Comparison of ENCODE assay signal across 23 mouse cellular contexts in the genomic region with DNA sequence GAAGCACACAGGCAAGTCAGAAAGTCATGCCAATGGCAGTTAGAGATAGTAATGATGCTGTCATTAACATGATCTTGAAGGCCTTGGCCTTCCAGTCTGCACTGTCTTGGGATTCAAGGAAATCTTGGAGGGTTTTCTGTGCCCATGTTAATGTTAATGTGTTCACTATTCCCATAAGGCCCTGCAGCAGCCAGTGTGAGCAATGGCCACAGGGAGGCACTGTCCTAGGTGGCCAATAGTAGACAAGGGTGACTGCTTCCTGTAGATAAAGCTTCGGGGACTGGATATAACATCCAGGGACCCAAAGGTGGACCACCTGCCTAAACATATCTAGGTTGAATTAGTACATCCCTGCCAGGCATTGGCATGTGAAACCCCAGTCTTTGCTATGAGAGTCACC. TPM values are rescaled to one million over a fixed set of nuclear protein-coding genes. Genes with fewer than 3 reads are reported as not detected.
DNase-seq lines count a peak whose midpoint lies in the region; ATAC-seq and TF ChIP-seq lines count a peak whose summit lies in the region.
"Had no signal": no experiment of that assay in that cellular context is flagged by ENCODE, and none has a peak within 500 bp of the region (broad histone marks: within the 10 kb centered on the region; RNA-seq: fewer than 3 reads in every experiment).

No protein-coding gene starts in this region.

- TF ChIP-seq CTCF in gastrocnemius, adult 2 months (IDR thresholded peaks at IDR 0.05): peak; percentile 31; the same call in 1 of the 2 replicates
- peak; percentile 55 for TF ChIP-seq CTCF in liver, embryonic 14.5 days (IDR thresholded peaks at IDR 0.05; ENCODE audit: low read depth)
- TF ChIP-seq CTCF in MEL (IDR thresholded peaks at IDR 0.05 in 2 of 3, conservative IDR thresholded peaks at IDR 0.05 in 1 of 3; ENCODE audit: control insufficient read depth in 1 of 3, insufficient read depth in 1 of 3, low read depth in 2 of 3, low read length in 3 of 3, poor library complexity in 1 of 3, severe bottlenecking in 1 of 3): peak; percentile 28 to 46 (median 32)

- TF ChIP-seq EP300 in liver, embryonic 14.5 days (IDR thresholded peaks at IDR 0.05; ENCODE audit: low read depth): no peak
- TF ChIP-seq EP300 in MEL (IDR thresholded peaks at IDR 0.05; ENCODE audit: low read depth in 1 of 2, low read length in 2 of 2): no peak

- no peak overlapping the region for H3K4me3 ChIP-seq in gastrocnemius, adult 2 months
- H3K4me3 ChIP-seq in liver, embryonic 14.5 days (ENCODE audit: insufficient read depth in 1 of 2, low read depth in 2 of 2, low read length in 2 of 2): no peak overlapping the region
- no peak overlapping the region for H3K4me3 ChIP-seq in MEL (ENCODE audit: control insufficient read depth in 1 of 2, insufficient read depth in 1 of 2, low read depth in 2 of 2, low read length in 2 of 2)
- H3K4me3 ChIP-seq: forebrain, embryonic 10.5 days; hindbrain, embryonic 15.5 days; intestine, embryonic 15.5 days; kidney, embryonic 15.5 days; limb, embryonic 15.5 days; megakaryocyte, embryonic 14.5 days; midbrain, embryonic 15.5 days had no signal

- peaks cover 76% of the 10 kb centered on the region for H3K36me3 ChIP-seq in liver, embryonic 14.5 days (replicated peaks; ENCODE audit: control insufficient read depth, insufficient read depth, low read depth)
- H3K36me3 ChIP-seq in MEL (ENCODE audit: control insufficient read depth in 1 of 2, insufficient read depth in 2 of 2, low read length in 2 of 2): peaks cover 8 to 23% of the 10 kb centered on the region in 2 experiments
- H3K36me3 ChIP-seq: forebrain, embryonic 10.5 days; hindbrain, embryonic 15.5 days; intestine, embryonic 15.5 days; kidney, embryonic 15.5 days; limb, embryonic 15.5 days; midbrain, embryonic 15.5 days had no signal

- intact Hi-C loops in gastrocnemius, adult 2 months (cut with DNase I): no loop called here

- no peaks in the 10 kb centered on the region for H3K9me3 ChIP-seq in liver, embryonic 14.5 days (ENCODE audit: control insufficient read depth, low read length)
- no peaks in the 10 kb centered on the region for H3K9me3 ChIP-seq in MEL (replicated peaks; ENCODE audit: insufficient read depth, low read length)
- H3K9me3 ChIP-seq: forebrain, embryonic 10.5 days; hindbrain, embryonic 15.5 days; intestine, embryonic 15.5 days; kidney, embryonic 15.5 days; limb, embryonic 15.5 days; midbrain, embryonic 15.5 days had no signal

- 55% methylated on average over 1 of the region's 1 CpGs for WGBS in liver, embryonic 14.5 days (ENCODE audit: insufficient replicate concordance)

- no peaks in the 10 kb centered on the region for H3K27me3 ChIP-seq in liver, embryonic 14.5 days (ENCODE audit: control insufficient read depth, insufficient read depth, low read length)
- no peaks in the 10 kb centered on the region for H3K27me3 ChIP-seq in MEL (ENCODE audit: control insufficient read depth in 1 of 2, insufficient read depth in 2 of 2, low read length in 2 of 2)
- H3K27me3 ChIP-seq: hindbrain, embryonic 15.5 days; intestine, embryonic 15.5 days; kidney, embryonic 15.5 days; limb, embryonic 15.5 days; midbrain, embryonic 15.5 days had no signal

- no peak for DNase-seq in gastrocnemius, adult 2 months
- no peak for DNase-seq in gastrocnemius, adult 18-20 months (ENCODE audit: low spot score)
- DNase-seq in liver, embryonic 14.5 days (ENCODE audit: low read depth in 3 of 3, low spot score in 3 of 3): no peak
- DNase-seq in liver (no peak), MEL (ENCODE audit: low read depth, low spot score) (no peak)
- DNase-seq in urinary bladder, postnatal 10 days (ENCODE audit: low spot score): no peak
- DNase-seq: cerebellum, adult 9-11 months; embryo, embryonic 11 days; heart, adult 11 months; heart, postnatal 36 days; layer of hippocampus, postnatal 36 days; retina, postnatal 1 day; right cerebral cortex, postnatal 4 days; thymus, postnatal 14 days had no signal

- H3K4me1 ChIP-seq in liver, embryonic 14.5 days (replicated peaks; ENCODE audit: control insufficient read depth in 2 of 2, insufficient read depth in 2 of 2, low read length in 1 of 2): peaks cover 0 to under 1% of the 10 kb centered on the region in 2 experiments; a peak in 1 of 4 replicates
- peaks cover 0 to 16% of the 10 kb centered on the region in 2 experiments; a peak in 2 of 4 replicates for H3K4me1 ChIP-seq in MEL (ENCODE audit: control insufficient read depth in 1 of 2, insufficient read depth in 2 of 2, low read length in 2 of 2)
- H3K4me1 ChIP-seq: forebrain, embryonic 10.5 days; hindbrain, embryonic 15.5 days; intestine, embryonic 15.5 days; kidney, embryonic 15.5 days; midbrain, embryonic 15.5 days had no signal

- TF ChIP-seq POLR2A in MEL (IDR thresholded peaks at IDR 0.05; ENCODE audit: control insufficient read depth in 1 of 2, insufficient read depth in 1 of 2, low read depth in 1 of 2, low read length in 2 of 2, poor library complexity in 1 of 2): no peak

- 0 out of 2 replicates have a peak, but pooled peaks cover 2% of the 10 kb centered on the region for H3K79me2 ChIP-seq in MEL (ENCODE audit: control insufficient read depth, insufficient read depth, low read length, poor library complexity)

- H3K27ac ChIP-seq in gastrocnemius, adult 2 months: no peak overlapping the region
- no peak overlapping the region for H3K27ac ChIP-seq in liver, embryonic 14.5 days
- H3K27ac ChIP-seq in MEL (ENCODE audit: control insufficient read depth, low read depth, low read length): no peak overlapping the region
- H3K27ac ChIP-seq: forebrain, embryonic 10.5 days; hindbrain, embryonic 15.5 days; intestine, embryonic 15.5 days; kidney, embryonic 15.5 days; limb, embryonic 15.5 days; midbrain, embryonic 15.5 days had no signal

- no peak overlapping the region for H3K9ac ChIP-seq in liver, embryonic 14.5 days (replicated peaks)
- H3K9ac ChIP-seq in MEL (ENCODE audit: control insufficient read depth, low read depth, low read length, poor library complexity, severe bottlenecking): no peak overlapping the region
- H3K9ac ChIP-seq: hindbrain, embryonic 15.5 days; intestine, embryonic 15.5 days; kidney, embryonic 15.5 days; limb, embryonic 15.5 days; midbrain, embryonic 15.5 days had no signal

- no peak for ATAC-seq in liver, embryonic 14.5 days (ENCODE audit: insufficient read depth)
- ATAC-seq in megakaryocyte progenitor cell, adult 5-6 weeks (replicated peaks; ENCODE audit: poor library complexity): 0 out of 2 replicates have a peak, but pooled peaks have one; percentile 36
- ATAC-seq in activated CD4-positive, CD25-positive, alpha-beta regulatory T cell, adult 4 months: no peak
- ATAC-seq: intestine, embryonic 15.5 days; midbrain, embryonic 15.5 days had no signal

- no peak overlapping the region for H3K4me2 ChIP-seq in liver, embryonic 14.5 days (ENCODE audit: low read depth)
- H3K4me2 ChIP-seq: hindbrain, embryonic 15.5 days; intestine, embryonic 15.5 days; kidney, embryonic 15.5 days; limb, embryonic 15.5 days; midbrain, embryonic 15.5 days had no signal

- no peak for TF ChIP-seq RAD21 in MEL (IDR thresholded peaks at IDR 0.05; ENCODE audit: low read depth, low read length)

TF ChIP-seq in MEL, 35 proteins besides CTCF, POLR2A, EP300 and RAD21:
- TF ChIP-seq CHD2 (IDR thresholded peaks at IDR 0.05; ENCODE audit: low read length) (no peak), SMC3 (IDR thresholded peaks at IDR 0.05; ENCODE audit: low read depth, low read length) (0 out of 2 replicates have a peak, but pooled peaks have one; percentile 14), NRF1 (IDR thresholded peaks at IDR 0.05; ENCODE audit: insufficient read depth, low read depth, low read length, poor library complexity, severe bottlenecking) (no peak), ZMIZ1 (IDR thresholded peaks at IDR 0.05; ENCODE audit: low read depth, low read length) (no peak)
TF ChIP-seq in MEL: peak in this region for 1.

RNA-seq across cellular contexts. Expression of gene Steap3, which starts 35.4 kb away (rescaled TPM):
- 10 to 100 TPM; 16.0 to 22.1 TPM for total RNA-seq in gastrocnemius, adult 2 months (2021)
- 10 to 100 TPM; 18.8 to 18.9 TPM for total RNA-seq in gastrocnemius, adult 18-20 months (2021)
- polyA plus RNA-seq in liver, embryonic 14.5 days (2012; rRNA removed): 38.8 and 42.2 TPM in 2 replicates
- 39.1 and 46.2 TPM in 2 replicates for polyA plus RNA-seq in liver, embryonic 14.5 days (2014; fragmentation: Nextera tagmentation; extraction: Ambion mirVana)
- total RNA-seq in MEL (2012; rRNA removed): 83.2 and 101 TPM in 2 replicates
- 10 to 100 TPM; 50.2 to 98.2 TPM for polyA plus RNA-seq in MEL (2012; ENCODE audit: insufficient read depth in 1 of 2, insufficient read length in 2 of 2, low read depth in 1 of 2, low replicate concordance in 2 of 2, missing spikeins in 1 of 2)
- 29.7 and 34.2 TPM in 2 replicates for total RNA-seq in megakaryocyte progenitor cell, adult 5-6 weeks (2015)
- 7.5 and 10.3 TPM in 2 replicates for total RNA-seq in megakaryocyte progenitor cell, adult 5-6 weeks (2017)
- not detected for polyA plus RNA-seq in activated CD4-positive, CD25-positive, alpha-beta regulatory T cell, adult 4 months (2017; shearing (Covaris generic))
